Mouse (Mus musculus): ENCODE measurements at regions not wholly inside any gene's neighbourhood (a gene's known extent, or its start where the extent isn't known, plus 50 kb on each side); places are given as distances from the start of the nearest gene placed in this dataset.
A peak's percentile ranks its signal among the peaks of the same experiment; 100 is the strongest.

DNA sequence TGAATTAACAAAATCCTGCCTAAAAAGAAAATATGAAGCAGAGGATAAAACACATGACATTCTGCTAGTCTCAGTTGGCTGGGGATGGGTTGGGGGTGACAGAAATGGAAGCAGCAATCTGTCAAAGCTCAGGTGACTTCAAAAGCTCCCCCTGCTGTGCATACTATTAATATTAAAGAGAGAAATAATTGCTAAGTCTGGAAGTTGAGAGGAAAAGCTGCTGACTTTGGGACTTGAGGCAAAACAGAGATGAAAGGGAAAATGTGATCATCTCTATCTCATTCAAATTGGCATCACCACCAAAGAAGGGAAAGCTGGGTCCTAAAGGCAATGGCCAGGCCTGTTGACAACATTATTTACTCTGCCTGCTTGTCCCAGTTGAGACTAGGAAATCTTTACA is 90.8 kb downstream of the Rpe65 start:
- no peak for DNase-seq (ENCODE audit: low read depth, low spot score)

GRCm38 (mm10) chr3:159724340-159725119 is 114.9 kb upstream of the Wls start:
- DNase-seq (ENCODE audit: low read depth, low spot score): no peak

- no peak for DNase-seq (ENCODE audit: low read depth, low spot score)
Observed at GRCm38 (mm10) chr3:159732201-159732600, 107.3 kb upstream of the Wls start.

DNA sequence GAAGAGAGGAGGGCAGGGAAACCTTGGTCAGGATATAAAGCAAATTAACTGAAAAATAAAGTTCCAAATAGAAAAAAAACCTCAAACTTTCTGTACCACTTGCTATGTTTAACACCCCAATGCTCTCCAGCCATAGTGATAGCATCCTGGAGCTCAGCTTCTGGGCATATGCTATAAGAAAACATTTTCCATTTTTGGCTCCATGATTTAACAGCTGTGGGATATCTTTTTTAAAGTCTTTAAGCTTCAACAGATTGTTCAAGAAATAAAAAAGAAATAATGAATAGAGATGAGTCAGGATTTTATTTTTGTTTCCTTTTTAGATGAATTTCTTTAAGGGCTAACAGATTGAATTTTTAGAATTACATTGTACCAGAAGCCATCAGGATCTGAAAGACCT is 106.3 kb upstream of the Wls start:
- no peak for DNase-seq (ENCODE audit: low read depth, low spot score)

GRCm38 (mm10) chr3:159734547-159734946 is 104.9 kb upstream of the Wls start:
- no peak for DNase-seq (ENCODE audit: low read depth, low spot score)

DNA sequence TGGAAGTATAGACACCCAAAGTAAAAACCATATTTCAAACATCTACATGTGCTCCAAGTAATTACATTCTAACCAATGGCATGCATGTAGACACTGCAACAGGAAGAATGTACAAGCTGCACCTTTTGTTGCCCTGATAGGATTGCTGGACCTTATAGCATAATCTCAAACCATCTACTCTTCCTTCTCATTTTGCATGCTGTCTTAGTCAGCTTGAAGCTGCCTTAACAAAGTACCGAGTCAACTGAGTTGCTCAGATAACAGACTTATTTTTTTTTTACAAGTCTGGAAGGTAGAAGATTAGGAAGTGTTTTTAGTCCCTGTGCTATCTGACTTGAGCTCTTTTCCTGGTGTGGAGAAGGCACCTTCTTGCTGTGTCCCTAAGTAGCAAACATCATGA is 103.4 kb upstream of the Wls start:
- no peak for DNase-seq (ENCODE audit: low read depth, low spot score)

GRCm38 (mm10) chr3:159740600-159741279 is 98.7 kb upstream of the Wls start:
- peak; percentile 0 for DNase-seq (ENCODE audit: low read depth, low spot score)

DNA sequence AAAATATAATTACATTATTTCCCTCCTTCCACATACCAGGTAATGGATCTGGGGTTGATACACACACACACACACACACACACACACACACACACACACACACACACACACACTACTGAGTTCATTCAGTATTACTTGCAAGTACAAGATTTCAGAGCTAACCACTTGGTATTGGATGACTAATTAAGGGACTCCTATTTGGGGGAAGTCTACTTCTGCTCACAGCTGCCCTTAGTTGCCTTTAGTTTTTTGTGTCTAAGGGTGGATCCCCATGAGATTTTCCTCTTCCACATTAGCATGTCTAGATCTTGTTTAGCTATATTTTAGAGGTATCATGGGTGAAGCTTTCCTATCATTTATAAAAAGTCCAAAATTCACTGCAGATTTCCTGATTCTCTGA is 97.7 kb upstream of the Wls start:
- DNase-seq (ENCODE audit: low read depth, low spot score): no peak

GRCm38 (mm10) chr3:159759740-159760139 is 79.7 kb upstream of the Wls start:
- no peak for DNase-seq (ENCODE audit: low read depth, low spot score)

- DNase-seq (ENCODE audit: low read depth, low spot score): no peak
Observed at GRCm38 (mm10) chr3:159760293-159760692, 79.2 kb upstream of the Wls start.

- no peak for DNase-seq (ENCODE audit: low read depth, low spot score)
Observed at GRCm38 (mm10) chr3:159760949-159761348, 78.5 kb upstream of the Wls start.

- no peak for DNase-seq (ENCODE audit: low read depth, low spot score)
Observed at GRCm38 (mm10) chr3:159782222-159782844, 57.1 kb upstream of the Wls start.

- no peak for DNase-seq (ENCODE audit: low read depth, low spot score)
Observed at GRCm38 (mm10) chr3:159787776-159788175, 51.7 kb upstream of the Wls start.
